Mouse (Mus musculus): ENCODE data around the gene Rpain. TPM values are rescaled to one million over a fixed set of nuclear protein-coding genes. Genes with fewer than 3 reads are reported as not detected.

The Rpain gene
- polyA plus RNA-seq, 1 experiment from 2014 or later: 81.1 TPM

GRCm38 (mm10) chr11:70964222-70964907 lies 5.6 kb upstream of the Rpain start:
- Histone ChIP-seq H3K4me3 (ENCODE audit: low read depth, low read length) (no peak overlapping the region), H3K36me3 (ENCODE audit: control insufficient read depth, insufficient read depth, low read length) (peaks cover 70% of the 10 kb centered on the region), H3K9ac (ENCODE audit: low read length) (no peak overlapping the region), H3K4me1 (ENCODE audit: control insufficient read depth, insufficient read depth, low read length) (peaks cover 8% of the 10 kb centered on the region), H3K27ac (ENCODE audit: low read depth, low read length) (no peak overlapping the region), H3K27me3 (replicated peaks; ENCODE audit: control insufficient read depth, insufficient read depth, low read length) (no peaks in the 10 kb centered on the region), H3K4me2 (ENCODE audit: low read length) (no peak overlapping the region), H3K9me3 (replicated peaks; ENCODE audit: control insufficient read depth, low read length) (no peaks in the 10 kb centered on the region)
- WGBS: 75% methylated on average over 4 of the region's 4 CpGs
- ATAC-seq: no peak
- no peak for DNase-seq (ENCODE audit: low spot score)

GRCm38 (mm10) chr11:70969271-70969794 lies 680 bp upstream of the Rpain start:
- Histone ChIP-seq H3K9me3 (replicated peaks; ENCODE audit: control insufficient read depth, low read length) (no peaks in the 10 kb centered on the region), H3K4me1 (ENCODE audit: control insufficient read depth, insufficient read depth, low read length) (peaks cover 10% of the 10 kb centered on the region), H3K4me2 (ENCODE audit: low read length) (peak overlapping the region; percentile 75), H3K9ac (ENCODE audit: low read length) (peak overlapping the region; percentile 93), H3K27me3 (replicated peaks; ENCODE audit: control insufficient read depth, insufficient read depth, low read length) (no peaks in the 10 kb centered on the region), H3K27ac (ENCODE audit: low read depth, low read length) (peak overlapping the region; percentile 84), H3K4me3 (ENCODE audit: low read depth, low read length) (peak overlapping the region; percentile 96), H3K36me3 (ENCODE audit: control insufficient read depth, insufficient read depth, low read length) (peaks cover 37% of the 10 kb centered on the region)
- ATAC-seq: peak; percentile 11
- no peak for DNase-seq (ENCODE audit: low spot score)
- under 1% methylated on average over 25 of the region's 25 CpGs for WGBS

- H3K9ac ChIP-seq (ENCODE audit: low read length): peak overlapping the region; percentile 68
- peak overlapping the region; percentile 84 for H3K27ac ChIP-seq (ENCODE audit: low read depth, low read length)
- H3K4me3 ChIP-seq (ENCODE audit: low read depth, low read length): peak overlapping the region; percentile 96
- H3K4me1 ChIP-seq (ENCODE audit: control insufficient read depth, insufficient read depth, low read length): peaks cover 10% of the 10 kb centered on the region
- DNase-seq (ENCODE audit: low spot score) (peak; percentile 35), ATAC-seq (peak; percentile 14)
- no peaks in the 10 kb centered on the region for H3K9me3 ChIP-seq (replicated peaks; ENCODE audit: control insufficient read depth, low read length)
- H3K4me2 ChIP-seq (ENCODE audit: low read length): peak overlapping the region; percentile 74
- peaks cover 37% of the 10 kb centered on the region for H3K36me3 ChIP-seq (ENCODE audit: control insufficient read depth, insufficient read depth, low read length)
- WGBS: 18% methylated on average over 24 of the region's 24 CpGs
- H3K27me3 ChIP-seq (replicated peaks; ENCODE audit: control insufficient read depth, insufficient read depth, low read length): no peaks in the 10 kb centered on the region
These were observed 837 bp downstream of the Rpain start for GRCm38 (mm10) chr11:70970560-70971540.

GRCm38 (mm10) chr11:70972586-70972985 lies 2.6 kb downstream of the Rpain start:
- WGBS: 58% methylated on average over 1 of the region's 1 CpGs
- Histone ChIP-seq H3K27me3 (replicated peaks; ENCODE audit: control insufficient read depth, insufficient read depth, low read length) (no peaks in the 10 kb centered on the region), H3K27ac (ENCODE audit: low read depth, low read length) (no peak overlapping the region), H3K4me1 (ENCODE audit: control insufficient read depth, insufficient read depth, low read length) (peaks cover 10% of the 10 kb centered on the region), H3K4me2 (ENCODE audit: low read length) (no peak overlapping the region), H3K4me3 (ENCODE audit: low read depth, low read length) (no peak overlapping the region), H3K9ac (ENCODE audit: low read length) (no peak overlapping the region), H3K9me3 (replicated peaks; ENCODE audit: control insufficient read depth, low read length) (no peaks in the 10 kb centered on the region), H3K36me3 (ENCODE audit: control insufficient read depth, insufficient read depth, low read length) (peaks cover 42% of the 10 kb centered on the region)
- DNase-seq (ENCODE audit: low spot score) (no peak), ATAC-seq (no peak)

GRCm38 (mm10) chr11:70973947-70974346 lies 3.9 kb downstream of the Rpain start:
- H3K27ac ChIP-seq (ENCODE audit: low read depth, low read length): no peak overlapping the region
- WGBS: 65% methylated on average over 4 of the region's 4 CpGs
- H3K36me3 ChIP-seq (ENCODE audit: control insufficient read depth, insufficient read depth, low read length): peaks cover 56% of the 10 kb centered on the region
- no peak for ATAC-seq
- no peaks in the 10 kb centered on the region for H3K9me3 ChIP-seq (replicated peaks; ENCODE audit: control insufficient read depth, low read length)
- H3K4me2 ChIP-seq (ENCODE audit: low read length): no peak overlapping the region
- peaks cover 3% of the 10 kb centered on the region for H3K4me1 ChIP-seq (ENCODE audit: control insufficient read depth, insufficient read depth, low read length)
- no peak overlapping the region for H3K4me3 ChIP-seq (ENCODE audit: low read depth, low read length)
- H3K9ac ChIP-seq (ENCODE audit: low read length): no peak overlapping the region
- DNase-seq (ENCODE audit: low spot score): peak; percentile 11
- H3K27me3 ChIP-seq (replicated peaks; ENCODE audit: control insufficient read depth, insufficient read depth, low read length): no peaks in the 10 kb centered on the region

- ATAC-seq (no peak), DNase-seq (ENCODE audit: low spot score) (no peak)
- H3K27me3 ChIP-seq (replicated peaks; ENCODE audit: control insufficient read depth, insufficient read depth, low read length): no peaks in the 10 kb centered on the region
- H3K27ac ChIP-seq (ENCODE audit: low read depth, low read length): no peak overlapping the region
- WGBS: 78% methylated on average over 2 of the region's 2 CpGs
- H3K4me1 ChIP-seq (ENCODE audit: control insufficient read depth, insufficient read depth, low read length): peaks cover 3% of the 10 kb centered on the region; the same call in 1 of the 2 replicates
- H3K9me3 ChIP-seq (replicated peaks; ENCODE audit: control insufficient read depth, low read length): no peaks in the 10 kb centered on the region
- H3K9ac ChIP-seq (ENCODE audit: low read length): no peak overlapping the region
- H3K36me3 ChIP-seq (ENCODE audit: control insufficient read depth, insufficient read depth, low read length): peaks cover 68% of the 10 kb centered on the region
- H3K4me2 ChIP-seq (ENCODE audit: low read length): no peak overlapping the region
- no peak overlapping the region for H3K4me3 ChIP-seq (ENCODE audit: low read depth, low read length)
These were observed 5.2 kb downstream of the Rpain start for GRCm38 (mm10) chr11:70975193-70975592.

- Histone ChIP-seq H3K4me1 (ENCODE audit: control insufficient read depth, insufficient read depth, low read length) (peaks cover 7% of the 10 kb centered on the region), H3K36me3 (ENCODE audit: control insufficient read depth, insufficient read depth, low read length) (peaks cover 75% of the 10 kb centered on the region), H3K9ac (ENCODE audit: low read length) (no peak overlapping the region), H3K27ac (ENCODE audit: low read depth, low read length) (no peak overlapping the region), H3K27me3 (replicated peaks; ENCODE audit: control insufficient read depth, insufficient read depth, low read length) (no peaks in the 10 kb centered on the region), H3K9me3 (replicated peaks; ENCODE audit: control insufficient read depth, low read length) (no peaks in the 10 kb centered on the region), H3K4me3 (ENCODE audit: low read depth, low read length) (no peak overlapping the region), H3K4me2 (ENCODE audit: low read length) (no peak overlapping the region)
- DNase-seq (ENCODE audit: low spot score): no peak
- WGBS: 90% methylated on average over 6 of the region's 6 CpGs
- ATAC-seq: no peak
These were observed 7.3 kb downstream of the Rpain start for GRCm38 (mm10) chr11:70977293-70977692.

GRCm38 (mm10) chr11:70980232-70980631 lies 10.2 kb downstream of the Rpain start:
- H3K9me3 ChIP-seq (replicated peaks; ENCODE audit: control insufficient read depth, low read length): no peaks in the 10 kb centered on the region
- H3K36me3 ChIP-seq (ENCODE audit: control insufficient read depth, insufficient read depth, low read length): peaks cover 63% of the 10 kb centered on the region
- DNase-seq (ENCODE audit: low spot score) (no peak), ATAC-seq (no peak)
- no peak overlapping the region for H3K4me3 ChIP-seq (ENCODE audit: low read depth, low read length)
- no peak overlapping the region for H3K27ac ChIP-seq (ENCODE audit: low read depth, low read length)
- no peaks in the 10 kb centered on the region for H3K27me3 ChIP-seq (replicated peaks; ENCODE audit: control insufficient read depth, insufficient read depth, low read length)
- H3K4me2 ChIP-seq (ENCODE audit: low read length): no peak overlapping the region
- no peak overlapping the region for H3K9ac ChIP-seq (ENCODE audit: low read length)
- 85% methylated on average over 6 of the region's 6 CpGs for WGBS
- H3K4me1 ChIP-seq (ENCODE audit: control insufficient read depth, insufficient read depth, low read length): peaks cover 7% of the 10 kb centered on the region

Measured in forebrain, embryonic 14.5 days (tissue).